Mouse (Mus musculus) layer of hippocampus, adult 18-20 months (tissue): ENCODE measurements around the gene Olfr1291-ps1. TPM values are rescaled to one million over a fixed set of nuclear protein-coding genes. Genes with fewer than 3 reads are reported as not detected.

Experiments used
- DNase-seq, 2 experiments: peaks; one replicate each; pipeline ENCODE4 v3.0.0; 2022; ENCODE audit warnings: low spot score in 2 of 2
- long read RNA-seq: library from polyadenylated mRNA; stranded (forward); transcript quantifications from one replicate; pipeline ENCODE4 v2.0.0, GENCODE M21; 2021
- total RNA-seq, 2 experiments: library from RNA; stranded (reverse); gene quantifications; 2 replicates each; pipeline ENCODE4 v1.2.3; 2021

Gene Olfr1291-ps1
- total RNA-seq: not detected
- long read RNA-seq: 0 reads

- no peak for DNase-seq
Observed at GRCm38 (mm10) chr2:111496880-111497279, at the start of gene Olfr1291-ps1. TSS of gene Olfr1291-ps1 (plus strand) at chr2:111497180.

- DNase-seq: no peak
Observed at GRCm38 (mm10) chr2:111448842-111449241, 48.1 kb upstream of the Olfr1291-ps1 start, which contains the start of gene Olfr1287. TSS of gene Olfr1287 (plus strand) at chr2:111449142.

GRCm38 (mm10) chr2:111473801-111474200 lies 23.2 kb upstream of the Olfr1291-ps1 start, which contains the start of gene Olfr1288:
TSS of gene Olfr1288 (plus strand) at chr2:111474101.
- no peak for DNase-seq

- no peak for DNase-seq
Observed at GRCm38 (mm10) chr2:111480519-111480918, 16.5 kb upstream of the Olfr1291-ps1 start, which contains the start of gene Olfr1289. TSS of gene Olfr1289 (plus strand) at chr2:111480819.

GRCm38 (mm10) chr2:111493729-111494128 lies 3.3 kb upstream of the Olfr1291-ps1 start, which contains the start of gene Olfr1290:
TSS of gene Olfr1290 (minus strand) at chr2:111493829.
- DNase-seq: no peak

- DNase-seq: no peak
Observed at GRCm38 (mm10) chr2:111517451-111517850, 20.5 kb downstream of the Olfr1291-ps1 start.

- DNase-seq: no peak
Observed at GRCm38 (mm10) chr2:111524903-111525302, 27.9 kb downstream of the Olfr1291-ps1 start, which contains the start of gene Olfr1293-ps. TSS of gene Olfr1293-ps (plus strand) at chr2:111525203.

GRCm38 (mm10) chr2:111540191-111540590 lies 43.2 kb downstream of the Olfr1291-ps1 start, which contains the start of gene Olfr1294:
TSS of gene Olfr1294 (minus strand) at chr2:111540291.
- DNase-seq: no peak

Other genes starting within 250 kb of the Olfr1291-ps1 start
- gene Olfr1276, start 242.7 kb upstream of the Olfr1291-ps1 start, total RNA-seq: not detected
- gene Olfr1277, start 223.1 kb upstream of the Olfr1291-ps1 start, total RNA-seq: not detected
- not detected for gene Olfr1278, start 207.0 kb upstream of the Olfr1291-ps1 start, total RNA-seq
- gene Olfr1279, start 196.5 kb upstream of the Olfr1291-ps1 start, total RNA-seq: not detected
- gene Olfr1280, start 183.2 kb upstream of the Olfr1291-ps1 start, total RNA-seq: not detected
- not detected for gene Olfr1281, start 170.7 kb upstream of the Olfr1291-ps1 start, total RNA-seq
- not detected for gene Olfr1282, start 161.1 kb upstream of the Olfr1291-ps1 start, total RNA-seq
- not detected for gene Olfr1283, start 130.4 kb upstream of the Olfr1291-ps1 start, total RNA-seq
- gene Olfr1284, start 121.7 kb upstream of the Olfr1291-ps1 start, total RNA-seq: not detected
- not detected for gene Olfr1286, start 74.1 kb upstream of the Olfr1291-ps1 start, total RNA-seq
- gene Olfr1287, start 48.0 kb upstream of the Olfr1291-ps1 start, total RNA-seq: not detected
- gene Olfr1288, start 23.1 kb upstream of the Olfr1291-ps1 start, total RNA-seq: not detected
- gene Olfr1289, start 16.4 kb upstream of the Olfr1291-ps1 start, total RNA-seq: not detected
- gene Olfr1290, start 3.4 kb upstream of the Olfr1291-ps1 start, total RNA-seq: not detected
- not detected for gene Olfr1293-ps, start 28.0 kb downstream of the Olfr1291-ps1 start, total RNA-seq
- not detected for gene Olfr1294, start 43.1 kb downstream of the Olfr1291-ps1 start, total RNA-seq
- not detected for gene Olfr1295, start 72.5 kb downstream of the Olfr1291-ps1 start, total RNA-seq
- gene Olfr1297, start 129.3 kb downstream of the Olfr1291-ps1 start, total RNA-seq: not detected
- not detected for gene Olfr1298, start 152.0 kb downstream of the Olfr1291-ps1 start, total RNA-seq
- not detected for gene Olfr1299, start 164.2 kb downstream of the Olfr1291-ps1 start, total RNA-seq